Mouse (Mus musculus): ENCODE data around the gene Nr6a1. TPM values are rescaled to one million over a fixed set of nuclear protein-coding genes. Genes with fewer than 3 reads are reported as not detected.

Nr6a1 gene
- polyA plus RNA-seq, 1 experiment: 7.9 TPM

DNA sequence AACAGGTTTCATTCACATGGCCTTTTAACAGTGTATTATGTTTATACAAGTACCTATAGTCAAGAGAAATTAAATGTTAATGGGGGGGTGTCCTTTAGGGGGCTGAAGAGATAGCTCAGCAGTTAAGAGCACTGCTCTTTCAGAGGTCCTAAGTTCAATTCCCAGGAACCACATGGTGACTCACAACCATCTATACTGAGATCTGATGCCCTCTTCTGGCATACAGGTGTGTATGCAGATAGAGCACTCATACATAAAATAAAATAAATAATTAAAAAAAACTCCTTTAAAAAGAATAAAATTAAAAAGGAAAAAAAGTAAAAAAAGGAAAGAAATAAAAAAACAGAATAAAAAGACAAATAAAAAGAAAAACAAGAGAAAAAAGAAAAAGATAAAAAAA is 95.5 kb downstream of the Nr6a1 start:
- TF ChIP-seq POLR2A (IDR thresholded peaks at IDR 0.05; ENCODE audit: extremely low read depth, insufficient read depth, low read length): no peak
- H3K4me3 ChIP-seq (ENCODE audit: insufficient read depth, low read length): no peak overlapping the region

DNA sequence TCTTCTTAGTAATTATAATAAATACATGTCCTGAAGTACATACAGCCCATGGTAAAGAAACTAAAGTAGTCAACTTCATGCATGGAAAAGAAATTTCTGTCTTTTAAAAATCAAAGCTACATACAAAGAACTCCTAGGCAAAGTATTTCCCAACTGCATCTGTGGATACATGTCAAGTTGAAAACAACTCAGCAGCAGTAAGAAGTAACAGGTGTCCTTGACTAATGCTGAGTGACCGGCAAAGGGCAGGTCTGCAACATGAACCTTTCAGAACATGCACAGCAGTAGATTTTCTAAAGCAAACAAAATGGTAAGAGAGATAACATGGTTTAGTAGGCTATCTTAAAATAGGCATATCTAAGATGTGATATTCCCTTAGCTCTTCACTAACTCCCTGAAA is 98.0 kb downstream of the Nr6a1 start:
- Histone ChIP-seq H3K27ac (ENCODE audit: insufficient read depth, low read length) (no peak overlapping the region), H3K4me3 (ENCODE audit: insufficient read depth, low read length) (no peak overlapping the region), H3K4me1 (ENCODE audit: control insufficient read depth, insufficient read depth, low read length) (peaks cover 3% of the 10 kb centered on the region; the same call in 1 of the 2 replicates)
- no peak for TF ChIP-seq CTCF (IDR thresholded peaks at IDR 0.05; ENCODE audit: extremely low read depth, insufficient read depth, low read length)
- TF ChIP-seq POLR2A (IDR thresholded peaks at IDR 0.05; ENCODE audit: extremely low read depth, insufficient read depth, low read length): no peak

More for the DNA sequence above, 95.5 kb downstream of the Nr6a1 start:
- Histone ChIP-seq H3K4me1 (ENCODE audit: control insufficient read depth, insufficient read depth, low read length) (no peaks in the 10 kb centered on the region), H3K27ac (ENCODE audit: insufficient read depth, low read length) (no peak overlapping the region)

GRCm38 (mm10) chr2:38827801-38828306 is 99.6 kb downstream of the Nr6a1 start:
- peaks cover 3% of the 10 kb centered on the region; the same call in 1 of the 2 replicates for H3K4me1 ChIP-seq (ENCODE audit: control insufficient read depth, insufficient read depth, low read length)
- no peak overlapping the region for H3K4me3 ChIP-seq (ENCODE audit: insufficient read depth, low read length)
- TF ChIP-seq CTCF (IDR thresholded peaks at IDR 0.05; ENCODE audit: extremely low read depth, insufficient read depth, low read length) (no peak), POLR2A (IDR thresholded peaks at IDR 0.05; ENCODE audit: extremely low read depth, insufficient read depth, low read length) (no peak)

GRCm38 (mm10) chr2:38826189-38826588 is 101.3 kb downstream of the Nr6a1 start:
- Histone ChIP-seq H3K4me3 (ENCODE audit: insufficient read depth, low read length) (no peak overlapping the region), H3K4me1 (ENCODE audit: control insufficient read depth, insufficient read depth, low read length) (peaks cover 3% of the 10 kb centered on the region; the same call in 1 of the 2 replicates), H3K27ac (ENCODE audit: insufficient read depth, low read length) (no peak overlapping the region)
- TF ChIP-seq CTCF (IDR thresholded peaks at IDR 0.05; ENCODE audit: extremely low read depth, insufficient read depth, low read length) (no peak), POLR2A (IDR thresholded peaks at IDR 0.05; ENCODE audit: extremely low read depth, insufficient read depth, low read length) (no peak)

More at GRCm38 (mm10) chr2:38827801-38828306, 99.6 kb downstream of the Nr6a1 start:
- H3K27ac ChIP-seq (ENCODE audit: insufficient read depth, low read length): no peak overlapping the region

DNA sequence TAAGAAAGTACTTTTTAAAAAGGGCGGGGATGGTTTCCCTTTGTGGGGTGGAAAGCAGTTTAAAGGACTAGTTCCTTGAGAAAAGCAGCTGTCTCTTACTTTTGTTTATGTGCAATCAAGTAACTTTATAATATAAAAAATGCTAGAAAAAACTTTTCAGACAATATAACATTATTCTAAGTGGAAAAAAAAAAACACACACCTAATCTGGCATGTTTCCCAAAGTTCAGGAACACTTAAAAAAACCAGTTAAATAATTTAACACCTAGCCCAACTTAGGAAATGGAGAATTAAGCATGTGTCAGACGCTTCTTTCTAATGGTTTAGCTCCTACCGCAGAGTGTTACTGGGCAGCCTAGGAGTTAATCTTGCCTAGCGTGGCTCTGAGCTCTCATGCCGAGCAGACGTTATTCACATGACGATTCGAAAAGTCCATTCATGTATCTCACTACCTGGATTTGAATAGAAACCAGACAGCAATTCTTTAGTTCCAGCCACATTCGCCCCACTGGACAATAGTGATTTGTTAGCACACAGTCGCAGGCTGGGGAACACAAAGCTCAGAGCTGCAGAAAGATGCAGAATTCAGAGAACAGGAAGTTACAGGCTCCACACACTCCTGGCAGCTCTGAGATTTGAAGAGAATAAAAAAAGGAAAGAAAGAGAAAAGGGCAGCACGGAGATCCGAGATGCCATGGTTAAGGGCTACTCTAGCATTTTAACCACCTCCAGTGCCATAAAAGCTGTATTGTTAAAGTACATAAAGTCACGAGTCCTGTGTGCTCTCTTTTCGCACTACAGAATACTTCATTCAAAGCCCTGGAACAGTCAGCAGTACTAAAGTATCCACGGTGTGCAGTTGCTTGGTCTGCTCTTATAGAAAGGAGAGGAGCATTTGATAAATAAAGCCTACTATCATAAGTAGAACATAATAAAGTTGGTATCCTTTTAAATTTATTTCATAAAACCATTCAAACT is 102.4 kb downstream of the Nr6a1 start:
- H3K27ac ChIP-seq (ENCODE audit: insufficient read depth, low read length): peak overlapping the region; percentile 18; the same call in 1 of the 2 replicates
- H3K4me1 ChIP-seq (ENCODE audit: control insufficient read depth, insufficient read depth, low read length): peaks cover 3% of the 10 kb centered on the region; the same call in 1 of the 2 replicates
- peak overlapping the region; percentile 34 for H3K4me3 ChIP-seq (ENCODE audit: insufficient read depth, low read length)
- no peak for TF ChIP-seq CTCF (IDR thresholded peaks at IDR 0.05; ENCODE audit: extremely low read depth, insufficient read depth, low read length)
- TF ChIP-seq POLR2A (IDR thresholded peaks at IDR 0.05; ENCODE audit: extremely low read depth, insufficient read depth, low read length): no peak

DNA sequence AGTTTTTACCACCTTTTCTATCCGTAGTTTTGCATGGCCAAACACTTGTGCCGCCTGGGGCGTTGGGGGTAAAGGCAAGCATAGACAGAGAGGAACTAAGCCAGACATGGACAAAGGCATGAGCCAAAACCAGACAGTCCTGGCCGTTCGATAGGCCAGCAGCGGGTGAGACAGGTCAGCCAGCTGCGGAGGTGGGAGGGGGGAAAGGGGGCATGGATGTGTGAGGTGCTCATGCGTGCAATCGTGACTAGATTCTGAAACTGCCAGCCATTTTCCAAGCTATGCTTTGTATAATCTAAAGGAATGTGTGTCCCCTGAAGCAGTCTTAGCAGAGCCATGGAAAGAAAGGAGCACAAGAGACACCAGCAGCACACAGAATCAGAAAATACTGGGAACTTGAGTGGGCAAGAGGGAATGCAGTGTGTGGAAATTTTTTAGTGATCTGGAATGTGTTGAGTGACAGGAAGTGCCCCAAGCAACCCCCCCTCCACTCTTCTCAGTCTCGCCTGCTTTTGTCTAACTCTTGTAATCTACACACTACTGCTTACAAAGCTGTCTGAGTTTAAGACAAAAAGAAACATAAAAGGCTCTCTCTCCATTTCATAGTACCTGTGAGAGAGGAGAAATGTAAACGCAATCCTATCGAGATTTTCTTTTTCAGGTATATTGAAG is 103.4 kb downstream of the Nr6a1 start:
- Histone ChIP-seq H3K4me3 (ENCODE audit: insufficient read depth, low read length) (peak overlapping the region; percentile 52), H3K4me1 (ENCODE audit: control insufficient read depth, insufficient read depth, low read length) (peaks cover 3% of the 10 kb centered on the region; the same call in 1 of the 2 replicates), H3K27ac (ENCODE audit: insufficient read depth, low read length) (peak overlapping the region; percentile 84)
- TF ChIP-seq POLR2A (IDR thresholded peaks at IDR 0.05; ENCODE audit: extremely low read depth, insufficient read depth, low read length): no peak
- no peak for TF ChIP-seq CTCF (IDR thresholded peaks at IDR 0.05; ENCODE audit: extremely low read depth, insufficient read depth, low read length)

GRCm38 (mm10) chr2:38823406-38823805 is 104.1 kb downstream of the Nr6a1 start:
- H3K4me3 ChIP-seq (ENCODE audit: insufficient read depth, low read length): peak overlapping the region; percentile 52
- peaks cover 3% of the 10 kb centered on the region; the same call in 1 of the 2 replicates for H3K4me1 ChIP-seq (ENCODE audit: control insufficient read depth, insufficient read depth, low read length)
- TF ChIP-seq CTCF (IDR thresholded peaks at IDR 0.05; ENCODE audit: extremely low read depth, insufficient read depth, low read length) (no peak), POLR2A (IDR thresholded peaks at IDR 0.05; ENCODE audit: extremely low read depth, insufficient read depth, low read length) (no peak)
- H3K27ac ChIP-seq (ENCODE audit: insufficient read depth, low read length): no peak overlapping the region

GRCm38 (mm10) chr2:38822995-38823394 is 104.5 kb downstream of the Nr6a1 start:
- Histone ChIP-seq H3K4me3 (ENCODE audit: insufficient read depth, low read length) (peak overlapping the region; percentile 52; the same call in 1 of the 2 replicates), H3K27ac (ENCODE audit: insufficient read depth, low read length) (no peak overlapping the region), H3K4me1 (ENCODE audit: control insufficient read depth, insufficient read depth, low read length) (peaks cover 3% of the 10 kb centered on the region; the same call in 1 of the 2 replicates)
- TF ChIP-seq CTCF (IDR thresholded peaks at IDR 0.05; ENCODE audit: extremely low read depth, insufficient read depth, low read length) (no peak), POLR2A (IDR thresholded peaks at IDR 0.05; ENCODE audit: extremely low read depth, insufficient read depth, low read length) (no peak)

GRCm38 (mm10) chr2:38817487-38817886 is 110.0 kb downstream of the Nr6a1 start:
- TF ChIP-seq CTCF (IDR thresholded peaks at IDR 0.05; ENCODE audit: extremely low read depth, insufficient read depth, low read length) (no peak), POLR2A (IDR thresholded peaks at IDR 0.05; ENCODE audit: extremely low read depth, insufficient read depth, low read length) (no peak)
- Histone ChIP-seq H3K4me1 (ENCODE audit: control insufficient read depth, insufficient read depth, low read length) (no peaks in the 10 kb centered on the region), H3K27ac (ENCODE audit: insufficient read depth, low read length) (no peak overlapping the region), H3K4me3 (ENCODE audit: insufficient read depth, low read length) (no peak overlapping the region)
